Mouse (Mus musculus) natural killer cell, adult 2 months (primary cell): ENCODE measurements around the gene Slc25a23.

Experiments
- DNase-seq, 2 experiments: peaks; one replicate each; pipeline ENCODE4 v3.0.0; 2022; ENCODE audit warnings: low spot score in 2 of 2

Slc25a23 gene

GRCm38 (mm10) chr17:57076916-57077315, 17.3 kb upstream of the Slc25a23 start:
- no peak for DNase-seq

DNA sequence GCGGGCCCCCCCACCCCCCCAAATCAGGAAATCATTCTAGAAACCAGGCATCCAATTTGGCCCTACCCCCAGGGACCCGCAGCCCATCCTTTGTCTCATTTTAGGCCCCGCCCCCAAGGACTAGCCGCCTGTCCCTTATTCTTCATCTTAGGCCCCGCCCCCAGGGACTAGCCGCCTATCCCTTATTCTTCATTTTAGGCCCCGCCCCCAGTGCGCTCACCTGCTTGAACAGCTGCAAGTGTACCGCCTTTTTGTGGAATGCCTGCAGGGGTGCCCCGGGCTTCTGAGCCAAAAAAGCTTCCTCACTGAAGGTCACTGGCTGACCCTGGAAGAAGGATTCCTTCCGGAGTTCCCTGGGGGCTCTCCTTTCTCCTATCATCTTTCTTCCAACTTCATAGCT, 11.0 kb upstream of the Slc25a23 start:
- no peak for DNase-seq

DNA sequence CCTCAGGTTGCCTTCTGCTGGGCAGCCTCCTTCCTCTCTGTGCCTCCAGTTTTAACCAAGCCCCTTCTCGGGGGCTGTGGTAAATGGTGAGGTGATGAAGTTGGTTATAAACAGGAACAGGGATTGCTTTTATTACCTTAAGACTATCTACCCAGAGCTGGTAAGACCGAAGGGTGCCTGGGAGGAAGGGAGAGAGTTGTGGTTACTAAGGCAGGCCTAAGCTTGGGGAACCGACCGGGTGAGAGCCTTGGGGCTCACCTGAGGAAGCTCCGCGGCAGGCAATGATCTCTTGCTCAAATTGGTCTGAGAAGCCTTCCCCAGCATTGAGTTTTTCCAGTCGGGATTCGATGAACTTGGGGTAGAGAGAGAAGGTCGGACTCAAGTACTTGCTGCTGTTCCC, 10.6 kb upstream of the Slc25a23 start:
- no peak for DNase-seq

DNA sequence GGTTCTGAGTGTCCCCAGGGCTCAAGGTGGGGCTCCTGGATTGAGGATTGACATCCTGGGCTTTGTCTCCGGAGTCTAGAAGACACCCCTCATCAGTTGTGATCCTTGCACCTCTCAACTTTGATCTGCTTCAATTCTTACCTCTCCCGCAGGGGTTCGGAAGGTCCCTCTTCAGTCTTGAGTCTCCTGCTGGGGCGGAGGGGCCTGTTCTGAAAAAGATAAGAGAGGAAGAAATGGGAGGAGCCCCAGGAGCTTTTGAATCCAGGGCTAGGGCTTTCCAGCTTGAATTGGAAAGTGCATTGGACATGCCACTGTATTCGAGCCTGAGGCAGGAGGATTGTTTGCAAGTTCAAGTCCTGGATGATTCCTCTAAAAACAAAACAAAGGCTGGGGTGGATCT, 7.2 kb upstream of the Slc25a23 start:
- no peak for DNase-seq

DNA sequence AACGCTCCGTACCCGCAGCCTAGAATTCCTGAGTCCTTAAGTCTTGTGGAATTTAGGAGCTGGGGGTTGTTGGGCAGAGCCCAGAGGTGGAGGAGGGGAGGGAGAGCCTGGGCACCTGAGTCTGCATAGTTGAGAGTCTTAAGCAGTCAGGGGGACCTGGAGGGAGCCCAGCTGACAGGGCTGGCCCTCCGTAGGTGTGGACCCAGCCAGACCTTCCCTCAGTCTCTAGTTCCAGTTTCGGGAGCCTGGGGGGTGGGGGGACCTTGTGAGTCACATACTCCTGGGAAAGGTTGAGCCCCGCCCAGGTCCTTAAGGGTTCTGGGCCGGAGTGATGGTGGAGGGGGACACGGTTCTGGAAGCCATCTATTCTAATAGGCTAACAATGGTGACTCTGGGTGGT, 3.4 kb upstream of the Slc25a23 start:
- DNase-seq, result no peak

- DNase-seq, result no peak
Observed at GRCm38 (mm10) chr17:57062548-57062947, 2.9 kb upstream of the Slc25a23 start.

DNA sequence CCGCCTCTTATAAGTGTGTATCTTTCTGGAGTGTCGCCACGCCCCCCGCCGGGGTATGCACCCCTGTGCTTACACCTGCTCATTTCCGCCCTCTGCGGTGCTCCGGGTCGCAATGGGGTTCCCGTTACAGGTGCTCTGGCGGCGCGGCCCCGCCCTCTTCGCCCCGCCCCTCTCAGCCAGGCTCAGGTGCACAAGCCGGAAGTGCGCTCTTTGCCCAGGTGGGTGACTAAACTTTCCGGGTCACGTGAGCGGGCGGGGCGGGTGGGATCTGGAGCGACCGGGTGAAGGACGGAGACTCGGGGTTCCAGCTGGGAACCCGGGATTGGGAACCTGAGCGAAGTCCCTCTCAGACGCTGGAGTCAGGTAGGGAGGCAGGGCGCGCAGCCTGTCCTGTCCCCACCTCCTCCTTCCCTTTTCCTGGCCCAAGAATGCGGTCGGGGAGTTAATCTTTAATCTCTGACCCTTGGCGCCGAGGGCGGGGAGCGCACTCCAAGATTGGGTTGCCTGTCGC, 2.4 kb upstream of the Slc25a23 start:
- peak in 1 of 2 experiments; percentile 47 for DNase-seq

DNA sequence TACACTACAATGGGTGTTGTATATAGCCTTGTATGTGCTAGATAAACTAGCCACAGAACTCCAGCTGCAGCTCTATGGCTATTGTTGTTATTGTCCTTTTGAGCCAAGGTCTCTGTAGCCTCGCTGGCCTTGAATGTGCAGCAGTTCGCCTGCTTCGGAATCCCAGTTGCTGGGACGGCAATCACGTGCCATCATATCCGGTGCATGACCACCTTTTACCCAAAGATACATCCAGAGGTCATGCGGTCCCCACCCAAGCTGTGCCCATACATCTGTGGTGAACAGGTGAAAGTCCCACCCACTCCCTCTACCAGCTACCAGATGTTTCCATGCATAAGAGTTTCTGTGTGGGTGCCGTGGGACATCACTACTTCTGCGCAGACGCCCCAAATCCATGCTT, 1.4 kb upstream of the Slc25a23 start:
- peak in 1 of 2 experiments; percentile 19 for DNase-seq

DNA sequence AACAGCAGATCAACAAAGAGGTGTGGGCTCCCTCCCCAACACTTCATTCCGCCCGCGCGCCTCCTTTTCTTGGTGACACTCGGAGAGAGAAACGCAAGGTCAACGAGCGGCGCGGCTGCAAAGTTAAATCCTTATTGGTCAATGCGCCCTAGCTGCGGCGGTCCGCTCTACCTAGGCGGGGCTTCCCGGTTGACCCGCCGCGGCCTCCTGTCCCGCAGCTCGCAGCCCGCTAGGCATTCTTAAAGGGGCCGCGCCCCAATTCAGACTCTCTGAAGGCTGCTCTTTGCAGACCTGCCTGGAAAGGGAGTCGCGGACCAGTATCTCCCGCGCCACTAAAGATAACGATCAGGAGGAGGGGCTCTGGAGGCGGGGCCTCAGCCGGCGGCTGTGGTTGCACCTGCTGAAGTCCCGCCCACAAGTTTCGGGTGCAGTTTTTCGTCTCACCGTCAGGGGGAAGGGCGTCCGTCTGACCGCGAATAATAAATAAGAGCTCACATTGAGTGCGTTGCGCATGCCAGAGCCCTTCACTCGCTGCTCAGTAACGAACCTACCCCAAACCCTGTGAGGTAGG, 653 bp upstream of the Slc25a23 start:
- DNase-seq, result peak; percentile 97 to 98

GRCm38 (mm10) chr17:57058891-57059485, 675 bp downstream of the Slc25a23 start, which contains the start of gene Crb3:
Gene Crb3 (plus strand): TSS chr17:57059105.
- no peak for DNase-seq

GRCm38 (mm10) chr17:57056246-57056645, 3.4 kb downstream of the Slc25a23 start:
- DNase-seq, result no peak

DNA sequence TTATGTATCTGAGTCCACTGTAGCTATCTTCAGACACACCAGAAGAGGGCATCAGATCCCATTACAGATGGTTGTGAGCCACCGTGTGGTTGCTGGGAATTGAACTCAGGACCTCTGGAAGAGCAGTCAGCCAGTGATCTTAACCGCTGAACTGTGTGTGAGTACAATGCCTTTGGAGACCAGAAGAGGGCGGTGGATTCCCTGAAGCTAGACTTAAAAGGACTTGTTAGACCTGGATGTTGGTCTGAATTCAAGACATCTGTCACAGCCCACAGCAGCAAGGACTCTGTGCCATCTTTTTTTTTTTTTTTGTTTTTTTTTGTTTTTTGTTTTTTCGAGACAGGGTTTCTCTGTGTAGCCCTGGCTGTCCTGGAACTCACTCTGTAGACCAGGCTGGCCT, 8.0 kb downstream of the Slc25a23 start:
- DNase-seq, result peak in 1 of 2 experiments; percentile 24

- DNase-seq, result no peak
Observed at GRCm38 (mm10) chr17:57048816-57049215, 10.8 kb downstream of the Slc25a23 start.

DNA sequence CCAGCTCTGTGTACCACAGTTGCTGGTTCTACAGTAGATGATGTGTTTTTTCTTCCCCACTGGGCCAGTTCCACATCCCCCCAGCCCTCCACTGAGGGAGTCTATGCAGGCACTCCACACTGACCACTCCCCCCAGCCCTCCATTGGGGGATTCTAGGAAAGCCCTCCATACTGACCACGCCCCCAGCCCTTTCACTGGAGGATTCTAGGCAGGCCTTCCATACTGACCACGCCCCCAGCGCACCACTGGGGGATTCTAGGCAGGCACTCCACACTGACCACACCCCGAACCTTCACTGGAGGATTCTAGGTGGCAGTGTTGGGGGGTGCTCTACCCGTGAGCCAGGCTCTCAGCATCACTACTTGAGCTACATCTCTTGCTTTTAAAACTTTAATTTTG, 12.3 kb downstream of the Slc25a23 start:
- DNase-seq, result no peak

- no peak for DNase-seq
Observed at GRCm38 (mm10) chr17:57041554-57041953, 18.1 kb downstream of the Slc25a23 start, which contains the start of gene Slc25a41. Gene Slc25a41 (minus strand): TSS chr17:57041654.

GRCm38 (mm10) chr17:57038978-57039377, 20.7 kb downstream of the Slc25a23 start:
- peak in 1 of 2 experiments; percentile 22 for DNase-seq

- DNase-seq, result no peak
Observed at GRCm38 (mm10) chr17:57032854-57033253, 26.8 kb downstream of the Slc25a23 start.

- DNase-seq, result peak; percentile 100
Observed at GRCm38 (mm10) chr17:57031661-57032420, 27.8 kb downstream of the Slc25a23 start.

- DNase-seq, result peak in 1 of 2 experiments; percentile 13
Observed at GRCm38 (mm10) chr17:57030931-57031660, 28.6 kb downstream of the Slc25a23 start, which contains the start of gene Khsrp. Gene Khsrp (minus strand): TSS chr17:57031522.

GRCm38 (mm10) chr17:57029691-57030090, 30.0 kb downstream of the Slc25a23 start:
- DNase-seq, result no peak

GRCm38 (mm10) chr17:57027471-57027870, 32.2 kb downstream of the Slc25a23 start:
- DNase-seq, result no peak

DNA sequence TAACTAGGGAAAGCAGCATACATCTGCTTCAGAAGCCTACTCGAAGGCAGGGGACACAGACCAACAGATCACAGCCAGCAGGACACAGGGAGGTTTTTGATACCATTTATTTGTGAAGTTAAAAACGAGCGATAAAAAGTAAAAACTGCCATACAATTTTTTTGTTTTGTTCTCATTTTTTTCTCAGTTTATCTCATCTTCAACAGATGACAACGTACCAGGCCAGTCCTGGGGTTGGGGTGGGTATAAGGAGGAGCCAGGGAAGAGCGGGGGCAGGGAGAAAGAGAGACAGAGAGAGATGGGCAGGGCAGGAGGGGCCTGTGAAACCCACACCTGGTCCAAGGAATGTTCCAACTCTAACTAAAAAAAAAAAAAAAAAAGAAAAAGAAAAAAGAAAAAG, 38.7 kb downstream of the Slc25a23 start:
- no peak for DNase-seq
